Mouse (Mus musculus): Measurements from ENCODE around the gene Slc43a2.

GRCm38 (mm10) chr11:75531469-75532242 is at the start of gene Slc43a2:
- TF ChIP-seq CTCF (IDR thresholded peaks at IDR 0.05; ENCODE audit: low read depth, low read length) (no peak), POLR2AphosphoS5 (IDR thresholded peaks at IDR 0.05; ENCODE audit: insufficient replicate concordance, low read depth, low read length) (no peak), GATA1 (IDR thresholded peaks at IDR 0.05; ENCODE audit: borderline replicate concordance, low read length) (no peak)

All from G1E (cell line).